Mouse (Mus musculus) thymus, adult 2 months (tissue): ENCODE measurements around the gene Heatr5a. TPM values are rescaled to one million over a fixed set of nuclear protein-coding genes. Genes with fewer than 3 reads are reported as not detected.
A peak's percentile ranks its signal among the peaks of the same experiment; 100 is the strongest.

Experiments used
- DNase-seq: peaks from one replicate; pipeline ENCODE4 v3.0.0; 2021
- H3K27ac ChIP-seq: fragments of 200-500 bp; 2 replicates; pipeline ENCODE4 v1.5.1; 2012; ENCODE audit warnings: low read length, control low read depth; ENCODE audit not compliant: control insufficient read depth, insufficient read depth
- H3K27me3 ChIP-seq: fragments of 200-500 bp; 2 replicates; pipeline ENCODE4 v1.6.1; 2012; ENCODE audit warnings: mild to moderate bottlenecking, low read length, moderate library complexity, mixed read lengths; ENCODE audit not compliant: control insufficient read depth, insufficient read depth
- H3K36me3 ChIP-seq: fragments of 200-500 bp; 2 replicates; pipeline ENCODE4 v1.6.1; 2012; ENCODE audit warnings: mild to moderate bottlenecking, low read length, moderate library complexity; ENCODE audit not compliant: control insufficient read depth, insufficient read depth
- H3K4me1 ChIP-seq: fragments of 200-500 bp; replicated peaks from 2 replicates; pipeline ENCODE4 v1.6.1; 2012; ENCODE audit warnings: low read length; ENCODE audit not compliant: control insufficient read depth, insufficient read depth
- H3K4me3 ChIP-seq: fragments of 200-500 bp; 2 replicates; pipeline ENCODE4 v1.5.1; 2012; ENCODE audit warnings: mild to moderate bottlenecking, low read length, control low read depth, moderate library complexity; ENCODE audit not compliant: control insufficient read depth, insufficient read depth
- CTCF ChIP-seq: fragments of 200-500 bp; IDR thresholded peaks from 2 replicates; pipeline ENCODE4 v1.5.1; 2012; ENCODE audit warnings: mild to moderate bottlenecking, control low read depth, low read length, moderate library complexity, borderline replicate concordance; ENCODE audit not compliant: control insufficient read depth, poor library complexity, insufficient read depth; ENCODE audit errors: extremely low read depth
- POLR2A ChIP-seq: fragments of 200-500 bp; IDR thresholded peaks from 2 replicates; pipeline ENCODE4 v1.6.1; 2012; ENCODE audit warnings: mild to moderate bottlenecking, low read length, control low read depth, moderate library complexity; ENCODE audit not compliant: control insufficient read depth, poor library complexity, insufficient read depth; ENCODE audit errors: extremely low read depth
- WGBS: fragments of 180-500 bp; shearing (Covaris S2); methylation state at CpG from one replicate; pipeline ENCODE4 v1.1.7; 2018; 5-methylcytosine and 5-hydroxymethylcytosine counted together
- polyA plus RNA-seq: library from polyadenylated mRNA; depleted of rRNA; stranded (reverse); fragments of >200 nt; gene quantifications from 2 replicates; pipeline ENCODE4 v1.2.3, GENCODE M21; 2012

The Heatr5a gene
- polyA plus RNA-seq, 1 experiment = 39.9 TPM

DNA sequence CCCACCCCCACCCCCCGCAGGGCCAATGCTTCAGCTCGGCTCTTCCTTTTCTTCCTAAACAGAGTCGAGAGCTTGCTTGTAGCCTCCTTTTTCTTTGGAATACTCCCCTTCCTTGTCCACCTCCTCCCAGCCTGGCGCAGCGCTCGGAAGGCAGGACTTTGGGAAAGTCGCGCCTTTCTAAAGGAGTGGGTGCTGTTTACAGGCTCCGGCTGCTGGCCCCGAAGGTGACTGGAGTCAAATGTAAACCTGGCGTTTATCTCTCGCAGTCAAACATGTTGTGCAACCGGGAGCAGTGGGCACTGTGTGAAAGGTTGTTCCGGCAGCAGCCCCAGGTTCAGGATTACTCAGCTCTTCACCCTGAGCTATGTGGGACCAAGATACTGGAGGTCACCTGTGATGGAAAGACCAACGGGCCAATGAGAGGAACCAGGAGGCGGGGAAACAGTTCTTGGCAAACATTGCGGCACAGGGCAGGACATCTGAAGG lies 126.3 kb downstream of the Heatr5a start:
- 1% methylated on average over 17 of the region's 17 CpGs for WGBS
- Histone ChIP-seq H3K27ac (peak overlapping the region; percentile 79), H3K27me3 (no peaks in the 10 kb centered on the region), H3K4me1 (no peaks in the 10 kb centered on the region), H3K36me3 (no peaks in the 10 kb centered on the region), H3K4me3 (peak overlapping the region; percentile 58)
- DNase-seq = peak; percentile 94
- TF ChIP-seq POLR2A (peak; percentile 59; the same call in 1 of the 2 replicates), CTCF (no peak)

DNA sequence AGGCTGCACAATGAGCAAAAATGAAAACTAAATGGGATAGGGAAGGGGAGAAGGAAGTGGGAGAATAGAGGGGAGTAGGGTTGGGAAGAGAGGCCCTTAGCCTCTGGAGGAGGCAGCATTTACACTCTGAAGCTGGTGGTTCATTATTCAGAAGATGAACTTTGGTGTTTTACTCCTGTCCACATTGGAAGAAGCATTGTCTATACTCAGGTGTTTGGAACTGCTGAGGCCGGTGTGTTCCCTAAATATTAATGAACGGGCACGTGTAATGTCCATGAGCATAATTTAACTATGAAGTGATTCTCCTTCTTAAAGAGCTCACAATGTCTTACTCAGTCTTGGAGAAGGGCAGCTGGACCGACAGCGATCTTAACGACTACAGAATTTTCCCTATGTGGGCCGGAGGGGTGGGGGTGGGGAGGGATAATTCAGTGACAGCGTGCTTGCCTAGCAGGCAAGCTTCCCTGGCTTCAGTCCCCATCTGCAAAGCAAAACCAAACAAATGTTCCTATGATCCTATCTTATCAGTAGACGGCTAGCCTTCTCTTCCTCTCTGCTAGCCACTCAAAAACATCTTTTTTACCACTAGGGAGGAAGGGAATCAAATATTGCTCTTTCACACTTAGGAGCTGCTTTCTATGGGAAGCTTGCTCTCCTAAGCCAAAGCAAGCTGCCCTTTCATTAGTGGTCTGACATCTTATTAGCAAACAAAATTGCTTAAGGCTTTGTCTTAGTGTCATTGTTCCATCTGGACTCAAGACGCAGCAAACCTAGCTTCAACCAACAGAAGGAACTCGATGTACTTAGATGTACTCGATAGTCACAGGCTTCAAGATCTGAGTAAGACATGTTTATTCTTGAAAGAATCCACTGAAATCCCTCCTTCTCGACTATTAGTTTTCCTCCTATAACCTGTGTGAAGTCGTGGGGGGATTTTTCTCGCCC lies 127.3 kb downstream of the Heatr5a start:
- Histone ChIP-seq H3K4me1 (0 out of 2 replicates have a peak, but pooled peaks cover 3% of the 10 kb centered on the region), H3K27ac (no peak overlapping the region), H3K36me3 (no peaks in the 10 kb centered on the region), H3K27me3 (no peaks in the 10 kb centered on the region), H3K4me3 (no peak overlapping the region)
- TF ChIP-seq POLR2A = no peak
- no peak for TF ChIP-seq CTCF
- DNase-seq = no peak
- WGBS = 64% methylated on average over 15 of the region's 15 CpGs

DNA sequence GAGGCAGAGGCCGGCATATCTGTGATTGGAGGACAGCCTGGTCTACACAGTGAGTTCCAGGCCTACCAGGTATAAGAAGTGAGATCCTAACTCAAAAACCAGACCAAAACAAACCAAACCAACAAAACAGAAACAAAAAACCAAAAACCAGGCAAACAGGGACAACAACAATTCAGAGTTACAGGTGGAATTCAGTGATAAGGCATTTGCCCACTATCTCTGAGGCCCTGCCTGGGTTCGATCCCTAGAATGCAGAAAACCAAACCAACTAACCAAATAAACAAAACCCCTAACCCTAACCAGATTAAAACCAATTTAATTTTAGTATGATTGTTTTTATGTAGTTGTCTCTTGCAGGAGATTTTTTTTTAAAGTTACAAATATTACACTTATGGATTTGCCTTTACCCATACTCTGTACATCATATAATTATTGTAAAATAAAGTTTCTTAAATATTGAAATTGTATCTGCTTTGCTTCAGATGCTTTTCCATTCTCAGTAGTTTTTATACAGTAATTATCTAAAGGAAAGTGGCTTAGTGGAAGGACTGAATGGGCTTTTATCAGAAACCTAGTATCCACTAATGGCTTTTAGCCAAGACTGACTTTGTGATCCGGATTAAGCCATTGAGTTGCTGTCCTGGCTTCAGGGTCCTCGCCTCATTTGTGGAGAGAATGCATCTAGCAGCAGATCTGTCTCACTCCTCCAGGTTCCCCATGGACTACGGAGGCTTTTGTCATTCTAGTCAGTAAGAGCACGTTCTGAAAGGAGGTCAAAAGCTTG lies 128.8 kb downstream of the Heatr5a start:
- H3K27me3 ChIP-seq = no peaks in the 10 kb centered on the region
- H3K27ac ChIP-seq = no peak overlapping the region
- H3K36me3 ChIP-seq = no peaks in the 10 kb centered on the region
- no peak overlapping the region for H3K4me3 ChIP-seq
- 94% methylated on average over 6 of the region's 6 CpGs for WGBS
- 0 out of 2 replicates have a peak, but pooled peaks cover 3% of the 10 kb centered on the region for H3K4me1 ChIP-seq
- TF ChIP-seq CTCF (no peak), POLR2A (no peak)
- no peak for DNase-seq

DNA sequence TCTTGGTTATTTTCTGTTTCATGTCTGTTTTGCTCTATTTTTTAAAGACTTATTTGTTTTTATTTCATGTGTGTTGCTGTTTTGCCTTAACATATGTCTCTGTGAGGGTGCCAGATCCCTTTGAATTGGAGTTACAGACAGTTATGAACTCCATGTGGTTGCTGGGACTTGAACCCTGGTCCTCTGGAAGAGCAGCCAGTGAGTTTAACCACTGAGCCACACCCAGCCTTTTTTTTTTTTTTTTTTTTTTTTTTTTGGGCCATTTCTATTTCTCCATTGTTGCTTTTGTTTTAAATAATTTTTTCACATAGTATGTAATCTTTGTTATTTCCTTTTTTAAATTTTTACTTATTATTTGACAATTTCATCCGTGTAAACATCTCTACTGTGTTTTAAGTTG lies 131.3 kb downstream of the Heatr5a start:
- Histone ChIP-seq H3K36me3 (no peaks in the 10 kb centered on the region), H3K27ac (no peak overlapping the region), H3K4me1 (0 out of 2 replicates have a peak, but pooled peaks cover 3% of the 10 kb centered on the region), H3K27me3 (no peaks in the 10 kb centered on the region), H3K4me3 (no peak overlapping the region)
- DNase-seq = no peak
- WGBS = 100% methylated on average over 1 of the region's 1 CpGs
- no peak for TF ChIP-seq CTCF
- TF ChIP-seq POLR2A = no peak

DNA sequence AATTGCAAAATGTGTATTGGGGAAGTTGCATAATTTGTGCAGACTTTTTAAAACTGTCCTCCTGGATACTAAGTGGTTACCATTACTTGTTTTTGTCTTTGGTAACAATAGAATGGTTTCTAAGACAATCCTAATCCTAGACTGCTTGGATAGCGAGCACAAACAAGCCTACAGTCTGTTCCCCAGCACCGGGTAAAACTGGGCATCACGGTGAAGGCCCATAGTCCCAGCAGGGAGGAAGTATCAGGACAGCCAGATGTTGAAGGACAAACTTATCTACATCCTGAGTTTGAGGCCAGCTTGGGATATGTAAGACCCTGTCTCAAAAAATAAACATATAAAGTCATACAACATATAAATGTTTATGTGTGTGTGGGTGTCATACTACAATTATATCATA lies 135.9 kb downstream of the Heatr5a start:
- Histone ChIP-seq H3K4me3 (no peak overlapping the region), H3K27ac (no peak overlapping the region), H3K4me1 (peaks cover 5% of the 10 kb centered on the region), H3K27me3 (no peaks in the 10 kb centered on the region), H3K36me3 (no peaks in the 10 kb centered on the region)
- no peak for TF ChIP-seq CTCF
- no peak for TF ChIP-seq POLR2A
- 68% methylated on average over 3 of the region's 3 CpGs for WGBS
- no peak for DNase-seq

DNA sequence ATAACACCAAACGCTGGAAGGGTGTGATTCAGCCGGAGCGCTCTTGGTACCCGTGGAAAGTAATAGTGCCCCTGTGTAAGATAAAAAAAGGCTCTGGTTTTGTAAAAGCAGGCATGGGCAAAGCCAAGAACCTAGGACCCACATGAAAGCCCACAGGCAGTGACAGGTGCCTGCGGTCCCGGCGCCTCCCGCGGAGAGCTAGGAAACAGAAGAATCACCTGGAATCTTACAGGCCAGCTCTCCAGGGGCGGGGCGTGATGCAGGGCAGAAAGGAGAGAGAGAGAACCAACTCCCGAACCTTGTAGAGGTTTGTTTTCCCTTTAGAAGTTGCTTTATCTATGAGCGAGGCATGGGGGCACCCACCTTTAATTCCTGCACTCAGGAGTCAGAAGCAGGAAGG lies 139.2 kb downstream of the Heatr5a start:
- TF ChIP-seq CTCF (no peak), POLR2A (no peak)
- Histone ChIP-seq H3K36me3 (no peaks in the 10 kb centered on the region), H3K27me3 (no peaks in the 10 kb centered on the region), H3K4me3 (no peak overlapping the region), H3K27ac (no peak overlapping the region), H3K4me1 (peaks cover 4% of the 10 kb centered on the region)
- DNase-seq = no peak
- WGBS = 94% methylated on average over 13 of the region's 13 CpGs
